Mouse (Mus musculus) layer of hippocampus, postnatal 14 days (tissue): Measurements from ENCODE around the gene Itpr1. TPM values are rescaled to one million over a fixed set of nuclear protein-coding genes. Genes with fewer than 3 reads are reported as not detected.

ENCODE experiments used
- DNase-seq, 2 experiments: peaks; one replicate each; pipeline ENCODE4 v3.0.0; 2021 to 2022; ENCODE audit warnings: low spot score in 2 of 2, mixed read lengths in 1 of 2
- total RNA-seq, 2 experiments: library from RNA; stranded (reverse); gene quantifications; 2 replicates each; pipeline ENCODE4 v1.2.3; 2021

Itpr1 gene
- total RNA-seq, 2 experiments from 2014 or later = 132 to 141 TPM

- no peak for DNase-seq
These were observed 26.2 kb downstream of the Itpr1 start for GRCm38 (mm10) chr6:108239056-108239455.

GRCm38 (mm10) chr6:108240004-108240403, 27.1 kb downstream of the Itpr1 start:
- no peak for DNase-seq

- DNase-seq = no peak
These were observed 27.9 kb downstream of the Itpr1 start for GRCm38 (mm10) chr6:108240754-108241153.

- DNase-seq = no peak
These were observed 31.7 kb downstream of the Itpr1 start for GRCm38 (mm10) chr6:108244571-108244970.

GRCm38 (mm10) chr6:108246369-108247085, 33.6 kb downstream of the Itpr1 start:
- no peak for DNase-seq

GRCm38 (mm10) chr6:108247211-108247610, 34.3 kb downstream of the Itpr1 start:
- DNase-seq = no peak

- DNase-seq = no peak
These were observed 35.6 kb downstream of the Itpr1 start for GRCm38 (mm10) chr6:108248519-108248918.

- no peak for DNase-seq
These were observed 36.4 kb downstream of the Itpr1 start for GRCm38 (mm10) chr6:108249031-108249917.

GRCm38 (mm10) chr6:108249918-108250225, 37.0 kb downstream of the Itpr1 start:
- no peak for DNase-seq

- no peak for DNase-seq
These were observed 37.5 kb downstream of the Itpr1 start for GRCm38 (mm10) chr6:108250416-108250815.

GRCm38 (mm10) chr6:108252565-108253360, 39.9 kb downstream of the Itpr1 start:
- no peak for DNase-seq

- no peak for DNase-seq
These were observed 41.5 kb downstream of the Itpr1 start for GRCm38 (mm10) chr6:108254132-108255064.

GRCm38 (mm10) chr6:108255880-108256279, 43.0 kb downstream of the Itpr1 start:
- DNase-seq = no peak

- DNase-seq = no peak
These were observed 44.3 kb downstream of the Itpr1 start for GRCm38 (mm10) chr6:108257225-108257624.

GRCm38 (mm10) chr6:108258631-108259030, 45.7 kb downstream of the Itpr1 start:
- no peak for DNase-seq

- no peak for DNase-seq
These were observed 46.8 kb downstream of the Itpr1 start for GRCm38 (mm10) chr6:108259671-108260070.

- DNase-seq = no peak
These were observed 48.6 kb downstream of the Itpr1 start for GRCm38 (mm10) chr6:108261506-108261905.

GRCm38 (mm10) chr6:108264164-108264563, 51.3 kb downstream of the Itpr1 start:
- no peak for DNase-seq

- no peak for DNase-seq
These were observed 60.6 kb downstream of the Itpr1 start for GRCm38 (mm10) chr6:108273451-108273850.

- DNase-seq = peak in 1 of 2 experiments; percentile 66
These were observed 61.6 kb downstream of the Itpr1 start for GRCm38 (mm10) chr6:108274364-108275084.
